In the genomic region with DNA sequence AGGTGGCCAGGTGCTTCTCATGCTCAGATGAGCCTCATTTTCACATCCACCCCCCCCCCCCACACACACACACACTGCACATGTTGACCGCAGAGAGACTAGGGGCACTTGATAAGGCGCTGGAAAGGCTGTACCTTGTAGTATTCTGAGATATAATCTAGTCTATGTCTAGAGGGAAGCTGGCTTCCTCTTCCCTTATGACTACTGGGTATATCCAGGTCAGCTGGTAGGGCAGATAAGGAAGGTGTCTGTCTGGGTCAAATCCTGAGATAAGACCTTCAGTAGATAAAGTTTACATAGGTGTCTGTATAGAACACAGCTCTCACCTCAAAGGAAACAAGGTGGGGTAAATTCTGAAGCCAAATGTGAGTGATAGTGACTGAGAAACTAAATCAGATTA, we compare ENCODE assay signal across 30 mouse cellular contexts. TPM values are rescaled to one million over a fixed set of nuclear protein-coding genes. Genes with fewer than 3 reads are reported as not detected.
DNase-seq lines count a peak whose midpoint lies in the region; ATAC-seq and TF ChIP-seq lines count a peak whose summit lies in the region.
"Had no signal": no experiment of that assay in that cellular context is flagged by ENCODE, and none has a peak within 500 bp of the region (broad histone marks: within the 10 kb centered on the region; RNA-seq: fewer than 3 reads in every experiment).

No protein-coding gene starts in this region.

- H3K4me1 ChIP-seq in MEL (ENCODE audit: control insufficient read depth in 1 of 2, insufficient read depth in 2 of 2, low read length in 2 of 2): peaks cover 3 to 25% of the 10 kb centered on the region in 2 experiments
- H3K4me1 ChIP-seq in liver, embryonic 12.5 days: peaks cover 18% of the 10 kb centered on the region
- H3K4me1 ChIP-seq in stomach, embryonic 16.5 days (ENCODE audit: control insufficient read depth, insufficient read depth, low read length): 0 out of 2 replicates have a peak, but pooled peaks cover 2% of the 10 kb centered on the region
- H3K4me1 ChIP-seq: hindbrain, embryonic 13.5 days; midbrain, embryonic 12.5 days; neural tube, embryonic 12.5 days had no signal

- H3K9me3 ChIP-seq in MEL (replicated peaks; ENCODE audit: insufficient read depth, low read length): no peaks in the 10 kb centered on the region
- no peaks in the 10 kb centered on the region for H3K9me3 ChIP-seq in liver, embryonic 12.5 days (replicated peaks)
- H3K9me3 ChIP-seq in stomach, embryonic 16.5 days (replicated peaks; ENCODE audit: control insufficient read depth, low read length): no peaks in the 10 kb centered on the region
- H3K9me3 ChIP-seq: heart, embryonic 12.5 days; hindbrain, embryonic 13.5 days; midbrain, embryonic 12.5 days; neural tube, embryonic 12.5 days had no signal

- 13% methylated on average over 2 of the region's 2 CpGs for WGBS in liver, embryonic 12.5 days (ENCODE audit: insufficient replicate concordance)
- 76% methylated on average over 2 of the region's 2 CpGs for WGBS in stomach, embryonic 16.5 days

- TF ChIP-seq RAD21 in MEL (IDR thresholded peaks at IDR 0.05; ENCODE audit: low read depth, low read length): no peak

- DNase-seq in A20 (ENCODE audit: low read depth, low spot score): peak; percentile 30
- DNase-seq in MEL (ENCODE audit: low read depth, low spot score): peak; percentile 59
- DNase-seq in testis, postnatal 14 days (ENCODE audit: low spot score): no peak
- no peak for DNase-seq in frontal cortex, postnatal 10 days (ENCODE audit: low spot score in 2 of 2)
- no peak for DNase-seq in adrenal gland, adult (ENCODE audit: inconsistent age in 2 of 2, low spot score in 1 of 2)
- DNase-seq: adrenal gland, adult 8-10 months; cerebellum, adult 2 months; cerebellum, postnatal 25 days; gastrocnemius, postnatal 36 days; heart, adult 2 months; heart, postnatal 4 days; kidney, adult 2 months; kidney, postnatal 4 days; layer of hippocampus, postnatal 36 days; lung, adult 2 months; lung, postnatal 10 days; right cerebral cortex, postnatal 4 days; thymus, adult 18-20 months; thymus, postnatal 25 days had no signal

- no peaks in the 10 kb centered on the region for H3K79me2 ChIP-seq in MEL (ENCODE audit: control insufficient read depth, insufficient read depth, low read length, poor library complexity)

- no peak overlapping the region for H3K4me3 ChIP-seq in MEL (ENCODE audit: control insufficient read depth in 1 of 2, insufficient read depth in 1 of 2, low read depth in 2 of 2, low read length in 2 of 2)
- H3K4me3 ChIP-seq in liver, embryonic 12.5 days: no peak overlapping the region
- no peak overlapping the region for H3K4me3 ChIP-seq in stomach, embryonic 16.5 days (replicated peaks; ENCODE audit: low read length)
- H3K4me3 ChIP-seq: heart, adult 2 months; heart, embryonic 12.5 days; hindbrain, embryonic 13.5 days; midbrain, embryonic 12.5 days; myocyte; neural tube, embryonic 12.5 days had no signal

- 0 out of 2 replicates have a peak, but pooled peaks have one; percentile 24 for ATAC-seq in liver, embryonic 12.5 days
- ATAC-seq in stomach, embryonic 16.5 days (ENCODE audit: insufficient read depth, low FRiP score): no peak
- ATAC-seq: activated CD4-positive, CD25-positive, alpha-beta regulatory T cell, adult 4 months; forebrain, embryonic 14.5 days had no signal

- no peak overlapping the region for H3K9ac ChIP-seq in MEL (ENCODE audit: control insufficient read depth, low read depth, low read length, poor library complexity, severe bottlenecking)
- H3K9ac ChIP-seq in liver, embryonic 12.5 days: no peak overlapping the region
- no peak overlapping the region for H3K9ac ChIP-seq in stomach, embryonic 16.5 days (ENCODE audit: low read length)
- H3K9ac ChIP-seq: heart, embryonic 12.5 days; hindbrain, embryonic 13.5 days; midbrain, embryonic 12.5 days; neural tube, embryonic 12.5 days had no signal

- no peak for TF ChIP-seq CTCF in MEL (IDR thresholded peaks at IDR 0.05 in 2 of 3, conservative IDR thresholded peaks at IDR 0.05 in 1 of 3; ENCODE audit: control insufficient read depth in 1 of 3, insufficient read depth in 1 of 3, low read depth in 2 of 3, low read length in 3 of 3, poor library complexity in 1 of 3, severe bottlenecking in 1 of 3)

- no peak for TF ChIP-seq POLR2A in MEL (IDR thresholded peaks at IDR 0.05; ENCODE audit: control insufficient read depth in 1 of 2, insufficient read depth in 1 of 2, low read depth in 1 of 2, low read length in 2 of 2, poor library complexity in 1 of 2)

- H3K27me3 ChIP-seq in MEL (ENCODE audit: control insufficient read depth in 1 of 2, insufficient read depth in 2 of 2, low read length in 2 of 2): no peaks in the 10 kb centered on the region
- no peaks in the 10 kb centered on the region for H3K27me3 ChIP-seq in liver, embryonic 12.5 days (replicated peaks)
- no peaks in the 10 kb centered on the region for H3K27me3 ChIP-seq in stomach, embryonic 16.5 days (ENCODE audit: control insufficient read depth, insufficient read depth, low read length)
- H3K27me3 ChIP-seq: heart, embryonic 12.5 days; midbrain, embryonic 12.5 days; neural tube, embryonic 12.5 days had no signal

- H3K4me2 ChIP-seq in liver, embryonic 12.5 days: no peak overlapping the region
- no peak overlapping the region; the same call in 1 of the 2 replicates for H3K4me2 ChIP-seq in stomach, embryonic 16.5 days (ENCODE audit: low read depth, low read length)
- H3K4me2 ChIP-seq: heart, embryonic 12.5 days; hindbrain, embryonic 13.5 days; midbrain, embryonic 12.5 days; neural tube, embryonic 12.5 days had no signal

- TF ChIP-seq EP300 in MEL (IDR thresholded peaks at IDR 0.05; ENCODE audit: low read depth in 1 of 2, low read length in 2 of 2): peak; percentile 85 to 86

- peak overlapping the region; percentile 78 for H3K27ac ChIP-seq in MEL (ENCODE audit: control insufficient read depth, low read depth, low read length)
- H3K27ac ChIP-seq in liver, embryonic 12.5 days: no peak overlapping the region
- H3K27ac ChIP-seq in stomach, embryonic 16.5 days (ENCODE audit: low read length): peak overlapping the region; percentile 85
- H3K27ac ChIP-seq: heart, adult 2 months; hindbrain, embryonic 13.5 days; kidney, postnatal 0 days; macrophage; midbrain, embryonic 12.5 days; neural tube, embryonic 12.5 days had no signal

- H3K36me3 ChIP-seq in MEL (ENCODE audit: control insufficient read depth in 1 of 2, insufficient read depth in 2 of 2, low read length in 2 of 2): peaks cover 0 to 17% of the 10 kb centered on the region in 2 experiments; a peak in 2 of 4 replicates
- no peaks in the 10 kb centered on the region for H3K36me3 ChIP-seq in liver, embryonic 12.5 days
- H3K36me3 ChIP-seq in stomach, embryonic 16.5 days (ENCODE audit: control insufficient read depth, insufficient read depth, low read length): no peaks in the 10 kb centered on the region
- H3K36me3 ChIP-seq: heart, embryonic 12.5 days; hindbrain, embryonic 13.5 days; midbrain, embryonic 12.5 days; neural tube, embryonic 12.5 days had no signal

TF ChIP-seq in MEL, 35 proteins besides CTCF, POLR2A, EP300 and RAD21:
- TF ChIP-seq MAFK (IDR thresholded peaks at IDR 0.05; ENCODE audit: borderline replicate concordance, low read depth, low read length) (no peak), ETS1 (IDR thresholded peaks at IDR 0.05; ENCODE audit: low read depth, low read length) (peak; percentile 94), RCOR1 (IDR thresholded peaks at IDR 0.05; ENCODE audit: low read depth, low read length) (peak; percentile 25; the same call in 1 of the 2 replicates), SMC3 (IDR thresholded peaks at IDR 0.05; ENCODE audit: low read depth, low read length) (no peak), ZMIZ1 (IDR thresholded peaks at IDR 0.05; ENCODE audit: low read depth, low read length) (no peak), TAL1 (IDR thresholded peaks at IDR 0.05; ENCODE audit: low read length) (peak; percentile 80), USF1 (IDR thresholded peaks at IDR 0.05; ENCODE audit: low read depth, low read length) (peak; percentile 63), GATA1 (IDR thresholded peaks at IDR 0.05; ENCODE audit: low read depth, low read length) (peak; percentile 96), TCF12 (IDR thresholded peaks at IDR 0.05; ENCODE audit: low read depth, low read length) (peak; percentile 89)

RNA-seq across cellular contexts. Expression of a gene that starts 24.3 kb away (rescaled TPM):
- total RNA-seq in MEL (2012; rRNA removed): 0.08 TPM in 1 of 2 replicates, not detected in the other
- under 1 TPM in 1 of 2 experiments, not detected in 1; 0.08 TPM for polyA plus RNA-seq in MEL (2012; ENCODE audit: insufficient read depth in 1 of 2, insufficient read length in 2 of 2, low read depth in 1 of 2, low replicate concordance in 2 of 2, missing spikeins in 1 of 2)
- 3.3 and 3.7 TPM in 2 replicates for polyA plus RNA-seq in liver, embryonic 12.5 days (2016; fragmentation: Nextera tagmentation; extraction: Ambion mirVana)
- polyA plus RNA-seq in stomach, embryonic 16.5 days (2015; fragmentation: Nextera tagmentation; extraction: Ambion mirVana): 18.7 and 20.0 TPM in 2 replicates
- polyA plus RNA-seq: activated CD4-positive, CD25-positive, alpha-beta regulatory T cell, adult 4 months; macrophage had no signal

Comparison
In these comparisons a context has a peak if more than half of its experiments do, and no peak if none do; other contexts are left out.
1. DNase-seq: peak in A20 (single experiment) and MEL (single experiment); none in testis, postnatal 14 days (single experiment), frontal cortex, postnatal 10 days (0 of 2) and adrenal gland, adult (0 of 2).